Mouse (Mus musculus) kidney, adult 2 months (tissue): Measurements from ENCODE around the gene Snx21.

ENCODE experiments used
- CTCF ChIP-seq: fragments of 200-500 bp; conservative IDR thresholded peaks from 2 replicates; pipeline ENCODE4 v1.5.1; 2011; ENCODE audit warnings: low read depth, mild to moderate bottlenecking, control low read depth, low read length, moderate library complexity, mixed read lengths; ENCODE audit not compliant: insufficient read depth, insufficient read length
- POLR2A ChIP-seq: fragments of 200-500 bp; IDR thresholded peaks from one replicate; pipeline ENCODE4 v1.6.1; 2011; ENCODE audit warnings: low read depth, low read length, control low read depth

- TF ChIP-seq CTCF (no peak), POLR2A (no peak)
Measured at GRCm38 (mm10) chr2:164752454-164752853, 33.2 kb upstream of the Snx21 start.
